Mouse (Mus musculus): ENCODE measurements around the gene Cd320. TPM values are rescaled to one million over a fixed set of nuclear protein-coding genes. Genes with fewer than 3 reads are reported as not detected.
"Not testable (repeated sequence)": the region's sequence is repeated elsewhere in the genome, so short reads cannot be mapped to it uniquely, and the experiment has no call there.

Gene Cd320
- polyA plus RNA-seq, 1 experiment from 2014 or later, result 32.7 TPM

GRCm38 (mm10) chr17:33890533-33891059, 47.7 kb downstream of the Cd320 start, which contains the start of gene Kifc1:
Gene Kifc1 (minus strand): TSS chr17:33890661.
- peak; percentile 100 for TF ChIP-seq CTCF (IDR thresholded peaks at IDR 0.05; ENCODE audit: low read depth)
- no peak for TF ChIP-seq EP300 (optimal IDR thresholded peaks at IDR 0.05)
- no peaks in the 10 kb centered on the region for H3K36me3 ChIP-seq (ENCODE audit: control insufficient read depth, insufficient read depth, low read length)
- H3K27ac ChIP-seq (replicated peaks), result no peak within 1 kb of the TSS
- H3K4me2 ChIP-seq (replicated peaks; ENCODE audit: low read depth), result peak within 1 kb of the TSS; percentile 69
- H3K27me3 ChIP-seq (ENCODE audit: control insufficient read depth, insufficient read depth, low read length), result no peaks in the 10 kb centered on the region
- H3K4me1 ChIP-seq (replicated peaks; ENCODE audit: control insufficient read depth, insufficient read depth), result no peaks in the 10 kb centered on the region
- ATAC-seq (ENCODE audit: low FRiP score, low TSS enrichment) (peak; percentile 99), DNase-seq (ENCODE audit: low spot score) (peak; percentile 99)
- WGBS, result 1% methylated on average over 37 of the region's 49 CpGs
- H3K9ac ChIP-seq (ENCODE audit: low read length), result peak within 1 kb of the TSS; percentile 55
- H3K9me3 ChIP-seq (ENCODE audit: control insufficient read depth, low read length), result no peaks in the 10 kb centered on the region
- peak within 1 kb of the TSS; percentile 57 for H3K4me3 ChIP-seq (ENCODE audit: low read depth, low read length)

- ATAC-seq (ENCODE audit: low FRiP score, low TSS enrichment) (no peak), DNase-seq (ENCODE audit: low spot score) (no peak)
Observed at GRCm38 (mm10) chr17:33891357-33891756, 48.5 kb downstream of the Cd320 start.

GRCm38 (mm10) chr17:33891892-33892291, 49.0 kb downstream of the Cd320 start:
- H3K4me1 ChIP-seq (replicated peaks; ENCODE audit: control insufficient read depth, insufficient read depth); H3K4me2 ChIP-seq (replicated peaks; ENCODE audit: low read depth); H3K9me3 ChIP-seq (ENCODE audit: control insufficient read depth, low read length); H3K27ac ChIP-seq (replicated peaks); ATAC-seq (ENCODE audit: low FRiP score, low TSS enrichment); H3K9ac ChIP-seq (ENCODE audit: low read length); DNase-seq (ENCODE audit: low spot score); H3K27me3 ChIP-seq (ENCODE audit: control insufficient read depth, insufficient read depth, low read length); H3K36me3 ChIP-seq (ENCODE audit: control insufficient read depth, insufficient read depth, low read length); H3K4me3 ChIP-seq (ENCODE audit: low read depth, low read length): not testable (repeated sequence)
- WGBS, result 61% methylated on average over 6 of the region's 6 CpGs
- peak; percentile 28; the same call in 1 of the 2 replicates for TF ChIP-seq CTCF (IDR thresholded peaks at IDR 0.05; ENCODE audit: low read depth)

More at GRCm38 (mm10) chr17:33891357-33891756, 48.5 kb downstream of the Cd320 start:
- Histone ChIP-seq H3K27me3 (ENCODE audit: control insufficient read depth, insufficient read depth, low read length) (no peaks in the 10 kb centered on the region), H3K27ac (replicated peaks) (no peak overlapping the region), H3K36me3 (ENCODE audit: control insufficient read depth, insufficient read depth, low read length) (no peaks in the 10 kb centered on the region), H3K4me2 (replicated peaks; ENCODE audit: low read depth) (no peak overlapping the region), H3K9ac (ENCODE audit: low read length) (no peak overlapping the region), H3K4me3 (ENCODE audit: low read depth, low read length) (no peak overlapping the region), H3K4me1 (replicated peaks; ENCODE audit: control insufficient read depth, insufficient read depth) (no peaks in the 10 kb centered on the region), H3K9me3 (ENCODE audit: control insufficient read depth, low read length) (no peaks in the 10 kb centered on the region)
- 50% methylated on average over 2 of the region's 2 CpGs for WGBS
- TF ChIP-seq EP300 (optimal IDR thresholded peaks at IDR 0.05), result no peak
- TF ChIP-seq CTCF (IDR thresholded peaks at IDR 0.05; ENCODE audit: low read depth), result no peak

GRCm38 (mm10) chr17:33892429-33892828, 49.5 kb downstream of the Cd320 start:
- no peak for TF ChIP-seq EP300 (optimal IDR thresholded peaks at IDR 0.05)
- TF ChIP-seq CTCF (IDR thresholded peaks at IDR 0.05; ENCODE audit: low read depth), result no peak
- H3K9ac ChIP-seq (ENCODE audit: low read length), result no peak overlapping the region
- H3K4me1 ChIP-seq (replicated peaks; ENCODE audit: control insufficient read depth, insufficient read depth), result no peaks in the 10 kb centered on the region
- no peak overlapping the region for H3K27ac ChIP-seq (replicated peaks)
- WGBS, result 18% methylated on average over 7 of the region's 7 CpGs
- no peaks in the 10 kb centered on the region for H3K36me3 ChIP-seq (ENCODE audit: control insufficient read depth, insufficient read depth, low read length)
- no peaks in the 10 kb centered on the region for H3K27me3 ChIP-seq (ENCODE audit: control insufficient read depth, insufficient read depth, low read length)
- no peak overlapping the region for H3K4me2 ChIP-seq (replicated peaks; ENCODE audit: low read depth)
- no peak overlapping the region for H3K4me3 ChIP-seq (ENCODE audit: low read depth, low read length)
- DNase-seq (ENCODE audit: low spot score) (no peak), ATAC-seq (ENCODE audit: low FRiP score, low TSS enrichment) (no peak)
- no peaks in the 10 kb centered on the region for H3K9me3 ChIP-seq (ENCODE audit: control insufficient read depth, low read length)

- not testable (repeated sequence) for H3K9ac ChIP-seq (ENCODE audit: low read length); H3K27ac ChIP-seq (replicated peaks); H3K4me1 ChIP-seq (replicated peaks; ENCODE audit: control insufficient read depth, insufficient read depth); H3K36me3 ChIP-seq (ENCODE audit: control insufficient read depth, insufficient read depth, low read length); H3K4me2 ChIP-seq (replicated peaks; ENCODE audit: low read depth); DNase-seq (ENCODE audit: low spot score); H3K4me3 ChIP-seq (ENCODE audit: low read depth, low read length); H3K9me3 ChIP-seq (ENCODE audit: control insufficient read depth, low read length); ATAC-seq (ENCODE audit: low FRiP score, low TSS enrichment); H3K27me3 ChIP-seq (ENCODE audit: control insufficient read depth, insufficient read depth, low read length)
- WGBS, result 53% methylated on average over 4 of the region's 4 CpGs
Observed at GRCm38 (mm10) chr17:33893011-33893410, 50.1 kb downstream of the Cd320 start.

- TF ChIP-seq CTCF (IDR thresholded peaks at IDR 0.05; ENCODE audit: low read depth), result peak; percentile 83
- TF ChIP-seq EP300 (optimal IDR thresholded peaks at IDR 0.05), result no peak
- Histone ChIP-seq H3K9me3 (ENCODE audit: control insufficient read depth, low read length) (no peaks in the 10 kb centered on the region), H3K4me3 (ENCODE audit: low read depth, low read length) (no peak overlapping the region), H3K9ac (ENCODE audit: low read length) (no peak overlapping the region), H3K27me3 (ENCODE audit: control insufficient read depth, insufficient read depth, low read length) (no peaks in the 10 kb centered on the region), H3K4me2 (replicated peaks; ENCODE audit: low read depth) (no peak overlapping the region), H3K36me3 (ENCODE audit: control insufficient read depth, insufficient read depth, low read length) (no peaks in the 10 kb centered on the region), H3K27ac (replicated peaks) (no peak overlapping the region), H3K4me1 (replicated peaks; ENCODE audit: control insufficient read depth, insufficient read depth) (no peaks in the 10 kb centered on the region)
- ATAC-seq (ENCODE audit: low FRiP score, low TSS enrichment), result no peak
- DNase-seq (ENCODE audit: low spot score), result peak; percentile 70
- WGBS, result 35% methylated on average over 6 of the region's 6 CpGs
Observed at GRCm38 (mm10) chr17:33897114-33897794, 54.4 kb downstream of the Cd320 start.

- H3K4me3 ChIP-seq (ENCODE audit: low read depth, low read length); H3K4me1 ChIP-seq (replicated peaks; ENCODE audit: control insufficient read depth, insufficient read depth); H3K27ac ChIP-seq (replicated peaks); H3K9me3 ChIP-seq (ENCODE audit: control insufficient read depth, low read length); ATAC-seq (ENCODE audit: low FRiP score, low TSS enrichment); DNase-seq (ENCODE audit: low spot score); H3K27me3 ChIP-seq (ENCODE audit: control insufficient read depth, insufficient read depth, low read length); H3K36me3 ChIP-seq (ENCODE audit: control insufficient read depth, insufficient read depth, low read length); H3K9ac ChIP-seq (ENCODE audit: low read length); H3K4me2 ChIP-seq (replicated peaks; ENCODE audit: low read depth): not testable (repeated sequence)
- 61% methylated on average over 4 of the region's 4 CpGs for WGBS
Observed at GRCm38 (mm10) chr17:33898193-33898592, 55.3 kb downstream of the Cd320 start.
